Mouse (Mus musculus): ENCODE data around the gene Erg.

Erg gene

DNA sequence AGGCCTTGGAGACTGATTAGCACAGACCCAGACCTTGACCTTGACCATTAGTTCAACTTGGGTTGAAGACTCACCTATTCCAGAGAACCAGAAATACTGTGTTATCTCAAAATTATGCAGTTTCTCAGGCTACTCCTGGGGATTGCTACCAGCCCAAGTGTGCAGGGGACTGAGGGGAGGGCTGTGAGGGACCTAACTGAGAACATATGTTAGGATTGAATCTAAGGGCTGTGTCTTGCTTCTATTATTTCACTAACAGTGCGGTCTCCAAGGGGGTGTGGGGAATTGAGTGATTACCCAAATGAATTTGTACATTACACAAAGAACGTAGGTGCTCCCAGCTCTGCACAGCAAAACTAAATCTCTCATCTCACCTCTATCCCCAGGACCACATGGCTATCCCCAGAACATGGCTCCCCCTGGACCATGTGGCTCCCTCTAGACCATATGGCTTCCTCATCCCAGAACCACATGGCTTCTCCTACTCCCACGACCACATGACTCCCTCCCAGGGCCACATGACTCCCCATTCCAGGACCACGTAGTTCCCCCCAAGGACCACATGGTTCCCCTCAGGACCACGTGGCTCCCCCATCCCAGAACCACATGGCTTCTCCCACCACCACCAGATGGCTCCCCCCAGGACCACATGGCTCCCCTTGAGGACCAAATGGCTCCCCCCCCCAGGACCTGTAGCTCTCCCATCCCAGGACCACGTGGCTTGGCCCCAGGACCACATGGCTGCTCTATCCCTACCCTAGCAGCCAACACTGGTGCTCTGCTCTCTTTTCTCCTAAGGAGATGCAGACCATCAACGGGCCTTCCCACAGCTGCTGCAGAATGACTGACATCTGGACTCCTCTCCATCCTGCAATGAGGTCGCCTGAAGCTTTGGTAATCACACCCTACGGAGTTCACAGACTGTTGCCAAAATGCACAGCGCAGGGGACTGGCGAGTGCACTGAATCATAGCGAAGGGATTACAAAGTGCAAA is 229.1 kb downstream of the Erg start:
- in situ Hi-C loops (cut with MseI, MboI): loop anchor here in 1 of 2 experiments (10.0 kb wide), 1 partner anchor 218 kb away; no protein-coding TSS in a partner anchor

GRCm38 (mm10) chr16:95353838-95354237 is 232.6 kb downstream of the Erg start:
- in situ Hi-C loops (cut with MseI, MboI): loop anchor here in 1 of 2 experiments (10.0 kb wide), 1 partner anchor 221 kb away; no protein-coding TSS in a partner anchor

GRCm38 (mm10) chr16:95352266-95352665 is 234.1 kb downstream of the Erg start:
- in situ Hi-C loops (cut with MseI, MboI): loop anchor here in 1 of 2 experiments (10.0 kb wide), 1 partner anchor 223 kb away; no protein-coding TSS in a partner anchor

DNA sequence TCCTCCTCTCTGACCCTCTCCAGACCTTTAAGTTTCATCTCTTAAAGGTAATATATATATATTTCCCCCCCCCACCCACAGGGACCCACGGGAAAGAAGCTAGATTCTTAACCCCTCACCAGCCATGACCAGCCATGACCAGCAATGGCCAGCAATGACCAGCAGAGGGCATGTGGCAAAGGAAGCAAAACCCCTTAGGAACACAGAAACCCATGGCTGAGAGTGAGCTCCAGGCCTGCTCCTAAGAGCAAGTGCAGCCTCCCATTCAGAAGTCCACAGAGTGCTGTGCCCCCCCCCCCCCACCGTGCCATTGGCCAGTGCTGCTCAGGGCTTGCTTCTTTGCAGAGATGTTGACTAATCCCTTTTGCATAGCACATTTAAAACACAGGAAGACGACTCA is 235.9 kb downstream of the Erg start:
- in situ Hi-C loops (cut with MseI, MboI): loop anchor here in 1 of 2 experiments (10.0 kb wide), 1 partner anchor 224 kb away; no protein-coding TSS in a partner anchor

DNA sequence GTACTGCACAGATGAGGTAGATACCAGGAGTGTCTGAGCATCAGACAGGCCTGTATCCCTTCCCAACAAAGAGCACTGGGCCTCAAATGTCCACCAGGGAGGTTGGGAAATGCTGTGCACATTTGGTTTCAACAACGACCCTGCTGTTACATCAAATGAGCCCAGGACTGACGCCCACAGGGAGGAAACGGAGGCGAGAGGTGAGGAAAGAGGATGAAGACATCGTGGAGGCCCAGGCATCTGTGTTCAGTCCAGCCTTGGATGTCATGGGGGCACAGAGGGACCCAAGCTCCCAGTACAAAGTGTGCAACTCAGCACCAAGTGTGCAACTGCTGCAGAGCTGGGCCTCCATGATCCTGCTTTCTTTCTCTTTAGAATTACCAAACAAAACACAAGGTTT is 236.6 kb downstream of the Erg start:
- in situ Hi-C loops (cut with MseI, MboI): loop anchor here (10.0 kb wide), 2 partner anchors 225 to 565 kb away; no protein-coding TSS in a partner anchor

- in situ Hi-C loops (cut with MseI, MboI): loop anchor here in 1 of 2 experiments (10.0 kb wide), 2 partner anchors 225 to 565 kb away; no protein-coding TSS in a partner anchor
These were observed 237.0 kb downstream of the Erg start for GRCm38 (mm10) chr16:95349344-95349743.

DNA sequence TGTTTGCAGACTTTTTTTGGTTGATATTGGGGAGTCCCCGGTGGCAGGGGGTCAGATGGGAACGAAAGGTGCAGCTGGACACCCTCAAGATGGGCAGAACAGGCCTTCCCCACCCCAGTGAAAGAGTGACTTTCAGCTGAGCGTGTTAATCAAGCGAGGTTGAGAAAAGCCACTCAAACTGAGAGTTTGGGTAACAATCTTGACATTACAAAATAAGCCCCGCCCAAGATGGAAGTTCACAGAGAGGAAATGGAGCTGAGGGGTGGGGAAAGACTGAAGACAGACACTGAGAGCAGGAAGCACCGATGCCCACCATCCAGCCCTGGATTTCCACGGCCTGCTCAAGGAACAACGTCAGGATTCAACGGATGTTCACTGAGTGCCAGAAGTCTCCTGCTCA is 237.8 kb downstream of the Erg start:
- in situ Hi-C loops (cut with MseI, MboI): loop anchor here in 1 of 2 experiments (10.0 kb wide), 2 partner anchors 226 to 564 kb away; no protein-coding TSS in a partner anchor

DNA sequence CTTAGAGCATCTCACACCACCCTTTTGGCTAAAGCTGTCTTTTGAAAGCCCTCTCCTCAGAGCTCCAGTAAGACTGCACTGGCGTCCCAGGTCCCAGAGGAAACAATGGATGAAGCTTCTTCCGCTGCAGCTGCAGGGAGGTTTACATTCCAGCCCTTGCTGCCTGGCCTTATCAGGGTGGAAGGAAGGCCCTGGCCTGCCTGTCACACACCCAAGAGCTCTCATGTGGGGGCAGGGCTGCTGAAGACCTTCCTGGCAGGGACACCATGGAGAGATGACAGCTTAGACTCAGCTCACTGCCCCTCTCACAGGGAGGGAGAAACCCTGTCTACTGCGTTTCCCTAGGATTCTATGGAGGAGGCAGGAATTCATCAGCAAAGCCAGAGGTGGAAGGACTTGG is 239.2 kb downstream of the Erg start:
- in situ Hi-C loops (cut with MseI, MboI): loop anchor here in 1 of 2 experiments (10.0 kb wide), 2 partner anchors 228 to 562 kb away; no protein-coding TSS in a partner anchor

- in situ Hi-C loops (cut with MseI, MboI): loop anchor here in 1 of 2 experiments (10.0 kb wide), 2 partner anchors 229 to 561 kb away; no protein-coding TSS in a partner anchor
These were observed 240.5 kb downstream of the Erg start for GRCm38 (mm10) chr16:95345882-95346281.

- in situ Hi-C loops (cut with MseI, MboI): loop anchor here (5.0 to 10.0 kb wide), 4 partner anchors 143 to 560 kb away; no protein-coding TSS in a partner anchor
These were observed 241.4 kb downstream of the Erg start for GRCm38 (mm10) chr16:95344961-95345360.

- in situ Hi-C loops (cut with MseI, MboI): loop anchor here (5.0 to 10.0 kb wide), 4 partner anchors 140 to 557 kb away; no protein-coding TSS in a partner anchor
These were observed 244.4 kb downstream of the Erg start for GRCm38 (mm10) chr16:95342030-95342429.

GRCm38 (mm10) chr16:95340885-95341791 is 245.3 kb downstream of the Erg start:
- in situ Hi-C loops (cut with MseI, MboI): loop anchor here (5.0 to 10.0 kb wide), 4 partner anchors 139 to 556 kb away; no protein-coding TSS in a partner anchor

GRCm38 (mm10) chr16:95332159-95332558 is 254.2 kb downstream of the Erg start:
- in situ Hi-C loops (cut with MseI, MboI): no loop called here

- in situ Hi-C loops (cut with MseI, MboI): no loop called here
These were observed 264.3 kb downstream of the Erg start for GRCm38 (mm10) chr16:95321945-95322625.
